Mouse (Mus musculus) hindbrain, embryonic 10.5 days (tissue): Measurements from ENCODE around the gene Nudt7. TPM values are rescaled to one million over a fixed set of nuclear protein-coding genes. Genes with fewer than 3 reads are reported as not detected.

Experiments used
- DNase-seq: peaks from one replicate; pipeline ENCODE4 v3.0.0-alpha.2; 2017; ENCODE audit warnings: low spot score
- H3K27ac ChIP-seq: fragments of 300-500 bp; sonication (generic); 2 replicates; pipeline ENCODE4 v1.5.1; 2016; ENCODE audit warnings: mild to moderate bottlenecking, moderate library complexity
- H3K27me3 ChIP-seq: fragments of 300-500 bp; sonication (generic); 2 replicates; pipeline ENCODE4 v1.6.1; 2016; ENCODE audit warnings: mild to moderate bottlenecking; ENCODE audit not compliant: poor library complexity, insufficient read depth, severe bottlenecking
- H3K36me3 ChIP-seq: fragments of 300-500 bp; sonication (generic); 2 replicates; pipeline ENCODE4 v1.6.1; 2016; ENCODE audit warnings: mild to moderate bottlenecking, moderate library complexity
- H3K4me1 ChIP-seq: fragments of 300-500 bp; sonication (generic); replicated peaks from 2 replicates; pipeline ENCODE4 v1.6.1; 2016; ENCODE audit warnings: mild to moderate bottlenecking
- H3K4me3 ChIP-seq: fragments of 300-500 bp; sonication (generic); 2 replicates; pipeline ENCODE4 v1.5.1; 2016; ENCODE audit warnings: mild to moderate bottlenecking, moderate library complexity
- H3K9me3 ChIP-seq: fragments of 300-500 bp; sonication (generic); 2 replicates; pipeline ENCODE4 v1.6.1; 2016; ENCODE audit warnings: mild to moderate bottlenecking, moderate library complexity
- WGBS: fragments of 180-500 bp; shearing (Covaris S2); methylation state at CpG from one replicate; pipeline ENCODE4 v1.1.7; 2016; 5-methylcytosine and 5-hydroxymethylcytosine counted together
- polyA plus RNA-seq: library from polyadenylated mRNA; unstranded; fragments of >200 nt; fragmentation: Nextera tagmentation; extraction: Ambion mirVana; gene quantifications from 2 replicates; pipeline ENCODE4 v1.2.1, GENCODE M21; 2016

The Nudt7 gene
- 10.2 and 13.2 TPM in 2 replicates for polyA plus RNA-seq

DNA sequence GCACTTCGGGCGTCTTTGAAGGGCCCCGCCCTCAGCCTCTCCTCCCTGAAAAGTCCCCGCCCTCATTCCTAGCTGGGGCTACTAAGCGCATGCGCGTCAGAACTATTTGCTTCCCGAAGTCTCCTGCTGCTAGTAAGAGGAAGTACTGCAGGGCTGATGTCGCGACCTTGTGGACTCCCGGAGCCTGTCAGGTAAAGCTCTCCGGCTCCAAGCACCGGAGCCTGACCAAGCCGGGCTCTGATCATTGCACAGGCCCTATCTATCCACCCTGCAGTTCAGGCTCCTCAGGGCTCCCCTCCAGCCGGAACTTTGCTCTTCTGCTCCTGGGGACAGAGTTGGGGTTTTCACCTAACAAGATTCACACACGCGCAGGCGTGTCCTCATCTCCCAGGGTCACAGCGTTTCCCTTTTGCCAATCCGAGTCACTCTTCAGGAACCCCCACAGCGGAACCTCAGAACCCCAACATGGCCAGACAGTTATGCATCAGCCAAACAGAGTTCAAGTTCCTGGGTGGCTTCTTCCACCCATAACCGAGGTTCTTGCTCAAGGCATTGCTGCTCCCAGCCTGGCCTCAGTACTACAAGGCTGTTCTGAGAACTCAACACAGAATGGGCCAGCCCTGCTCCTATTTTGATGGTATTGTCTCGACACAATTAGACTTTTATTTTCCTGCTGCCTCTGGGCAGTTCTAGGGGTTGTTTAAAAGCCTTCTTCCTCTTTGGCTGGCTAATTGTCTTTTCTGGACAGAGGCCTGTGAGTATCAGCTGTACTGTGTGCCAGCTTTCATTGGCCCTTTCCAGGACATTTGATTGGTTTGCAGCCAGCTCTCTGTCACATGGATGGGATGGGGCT lies at the start of gene Nudt7:
TSS of gene Nudt7 (plus strand) at position 48 of the 853 bp plus-strand sequence.
- 4% methylated on average over 23 of the region's 23 CpGs for WGBS
- H3K9me3 ChIP-seq: no peaks in the 10 kb centered on the region
- DNase-seq: peak; percentile 91
- H3K36me3 ChIP-seq: no peaks in the 10 kb centered on the region
- H3K27ac ChIP-seq: peak within 1 kb of the TSS; percentile 82
- H3K4me1 ChIP-seq: peaks cover 13% of the 10 kb centered on the region
- peak within 1 kb of the TSS; percentile 61 for H3K4me3 ChIP-seq
- no peaks in the 10 kb centered on the region for H3K27me3 ChIP-seq

DNA sequence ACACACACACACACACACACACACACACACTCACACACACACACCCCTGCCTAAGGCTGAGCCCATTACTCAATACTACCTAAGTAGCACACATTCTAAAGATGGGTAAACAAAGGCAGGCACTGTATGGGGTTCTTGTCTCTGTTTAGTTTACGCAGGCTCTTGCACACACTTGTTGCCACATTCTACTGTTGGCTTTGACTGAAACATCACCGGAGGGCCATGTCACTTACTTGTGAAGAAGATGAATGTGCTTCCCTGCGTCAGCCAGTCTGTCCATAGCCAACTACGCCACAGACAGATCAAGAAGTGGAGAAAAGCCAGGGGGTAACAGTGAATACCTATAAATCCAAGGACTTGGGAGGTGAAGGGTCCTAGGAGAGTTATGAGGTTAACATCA lies 45.4 kb upstream of the Nudt7 start:
- H3K27me3 ChIP-seq: no peaks in the 10 kb centered on the region
- no peaks in the 10 kb centered on the region for H3K9me3 ChIP-seq
- no peaks in the 10 kb centered on the region for H3K4me1 ChIP-seq
- 90% methylated on average over 4 of the region's 4 CpGs for WGBS
- H3K27ac ChIP-seq: no peak overlapping the region
- no peak overlapping the region for H3K4me3 ChIP-seq
- DNase-seq: no peak
- no peaks in the 10 kb centered on the region for H3K36me3 ChIP-seq

- H3K27ac ChIP-seq: no peak overlapping the region
- no peaks in the 10 kb centered on the region for H3K27me3 ChIP-seq
- WGBS: 86% methylated on average over 4 of the region's 4 CpGs
- DNase-seq: no peak
- no peaks in the 10 kb centered on the region for H3K36me3 ChIP-seq
- no peak overlapping the region for H3K4me3 ChIP-seq
- H3K9me3 ChIP-seq: no peaks in the 10 kb centered on the region
- H3K4me1 ChIP-seq: no peaks in the 10 kb centered on the region
Measured at GRCm38 (mm10) chr8:114090736-114091135, 42.6 kb upstream of the Nudt7 start.

- WGBS: 88% methylated on average over 3 of the region's 3 CpGs
Measured at GRCm38 (mm10) chr8:114093321-114093720, 40.0 kb upstream of the Nudt7 start.

GRCm38 (mm10) chr8:114094526-114094925 lies 38.8 kb upstream of the Nudt7 start:
- Histone ChIP-seq H3K36me3 (no peaks in the 10 kb centered on the region), H3K27me3 (no peaks in the 10 kb centered on the region), H3K4me3 (no peak overlapping the region), H3K27ac (no peak overlapping the region), H3K9me3 (no peaks in the 10 kb centered on the region), H3K4me1 (no peaks in the 10 kb centered on the region)
- 92% methylated on average over 4 of the region's 4 CpGs for WGBS
- no peak for DNase-seq

More at GRCm38 (mm10) chr8:114093321-114093720, 40.0 kb upstream of the Nudt7 start:
- H3K4me1 ChIP-seq: no peaks in the 10 kb centered on the region
- no peaks in the 10 kb centered on the region for H3K27me3 ChIP-seq
- DNase-seq: no peak
- no peaks in the 10 kb centered on the region for H3K36me3 ChIP-seq
- no peaks in the 10 kb centered on the region for H3K9me3 ChIP-seq
- no peak overlapping the region for H3K4me3 ChIP-seq
- no peak overlapping the region for H3K27ac ChIP-seq

GRCm38 (mm10) chr8:114100561-114101206 lies 32.7 kb upstream of the Nudt7 start:
- no peak for DNase-seq
- no peaks in the 10 kb centered on the region for H3K27me3 ChIP-seq
- 0 out of 2 replicates have a peak, but pooled peaks cover 5% of the 10 kb centered on the region for H3K4me1 ChIP-seq
- H3K36me3 ChIP-seq: no peaks in the 10 kb centered on the region
- 68% methylated on average over 14 of the region's 14 CpGs for WGBS
- H3K27ac ChIP-seq: no peak overlapping the region
- H3K4me3 ChIP-seq: no peak overlapping the region
- no peaks in the 10 kb centered on the region for H3K9me3 ChIP-seq

- WGBS: 84% methylated on average over 7 of the region's 7 CpGs
- no peak overlapping the region for H3K27ac ChIP-seq
- 0 out of 2 replicates have a peak, but pooled peaks cover 5% of the 10 kb centered on the region for H3K4me1 ChIP-seq
- no peaks in the 10 kb centered on the region for H3K9me3 ChIP-seq
- no peak overlapping the region for H3K4me3 ChIP-seq
- H3K27me3 ChIP-seq: no peaks in the 10 kb centered on the region
- no peak for DNase-seq
- H3K36me3 ChIP-seq: no peaks in the 10 kb centered on the region
Measured at GRCm38 (mm10) chr8:114103401-114103800, 30.0 kb upstream of the Nudt7 start.

DNA sequence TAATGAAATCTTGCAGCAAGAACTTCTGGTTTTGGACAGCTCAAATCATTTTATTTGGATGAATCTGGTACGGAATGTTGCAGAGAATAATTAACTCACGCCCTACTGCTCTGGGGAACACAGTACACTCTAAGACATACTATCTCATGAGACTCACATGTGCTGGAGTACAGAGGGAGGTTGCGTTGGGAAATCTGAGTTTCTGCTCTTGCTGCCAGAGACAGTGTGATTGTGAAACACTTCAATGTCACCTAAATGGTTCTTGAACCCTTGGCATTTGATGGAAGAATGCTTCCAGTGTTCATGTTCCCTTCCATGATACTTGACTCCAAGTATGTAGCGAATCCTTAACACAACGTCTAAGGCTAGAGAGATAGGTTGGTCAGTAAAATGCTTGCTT lies 27.4 kb upstream of the Nudt7 start:
- H3K27me3 ChIP-seq: no peaks in the 10 kb centered on the region
- no peak overlapping the region for H3K4me3 ChIP-seq
- H3K4me1 ChIP-seq: 0 out of 2 replicates have a peak, but pooled peaks cover 8% of the 10 kb centered on the region
- H3K9me3 ChIP-seq: no peaks in the 10 kb centered on the region
- no peak for DNase-seq
- no peak overlapping the region for H3K27ac ChIP-seq
- WGBS: 91% methylated on average over 5 of the region's 5 CpGs
- no peaks in the 10 kb centered on the region for H3K36me3 ChIP-seq

DNA sequence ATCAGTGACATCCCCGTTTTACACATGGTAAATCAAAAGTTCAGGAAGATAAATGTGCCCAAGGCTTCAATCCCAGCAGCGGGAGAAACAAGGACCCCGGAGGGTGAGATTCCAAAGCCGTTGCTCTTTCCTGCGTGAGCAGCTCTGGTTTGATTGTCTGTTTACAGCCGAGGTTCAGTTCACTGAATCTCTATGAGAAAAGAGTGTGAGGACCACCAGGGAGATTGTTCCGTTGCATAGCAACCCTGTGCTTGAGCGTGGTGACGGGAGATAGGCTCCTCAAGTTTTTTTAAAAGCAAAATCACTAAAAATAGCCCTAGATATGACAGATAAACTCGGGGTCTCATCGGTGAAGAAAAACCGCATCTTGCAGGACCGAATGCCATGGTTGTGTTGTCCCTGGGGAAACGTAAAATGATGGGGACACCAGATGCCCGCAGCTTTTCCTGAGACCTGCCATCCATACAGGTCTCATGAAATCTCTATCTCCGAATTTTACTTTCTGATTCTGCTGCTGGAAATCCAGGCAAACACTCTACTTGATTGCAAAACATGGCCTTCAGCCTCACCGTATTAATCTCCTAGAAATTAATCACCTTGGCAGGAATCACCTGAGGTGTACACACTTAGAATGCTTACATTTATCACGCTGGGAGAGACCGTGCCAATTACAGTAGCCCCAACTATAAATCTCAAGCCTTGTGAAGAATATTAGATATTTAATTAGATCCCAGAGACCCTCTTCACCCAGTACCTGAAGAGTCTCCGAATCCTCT lies 23.8 kb upstream of the Nudt7 start:
- WGBS: 73% methylated on average over 20 of the region's 20 CpGs
- Histone ChIP-seq H3K27ac (no peak overlapping the region), H3K27me3 (no peaks in the 10 kb centered on the region), H3K36me3 (no peaks in the 10 kb centered on the region), H3K9me3 (no peaks in the 10 kb centered on the region), H3K4me3 (no peak overlapping the region), H3K4me1 (0 out of 2 replicates have a peak, but pooled peaks cover 8% of the 10 kb centered on the region)
- no peak for DNase-seq

GRCm38 (mm10) chr8:114115076-114115475 lies 18.3 kb upstream of the Nudt7 start:
- Histone ChIP-seq H3K4me3 (no peak overlapping the region), H3K27ac (peak overlapping the region; percentile 74), H3K9me3 (0 out of 2 replicates have a peak, but pooled peaks cover 3% of the 10 kb centered on the region), H3K36me3 (no peaks in the 10 kb centered on the region), H3K27me3 (no peaks in the 10 kb centered on the region), H3K4me1 (peaks cover 21% of the 10 kb centered on the region)
- DNase-seq: no peak
- 25% methylated on average over 1 of the region's 1 CpGs for WGBS

DNA sequence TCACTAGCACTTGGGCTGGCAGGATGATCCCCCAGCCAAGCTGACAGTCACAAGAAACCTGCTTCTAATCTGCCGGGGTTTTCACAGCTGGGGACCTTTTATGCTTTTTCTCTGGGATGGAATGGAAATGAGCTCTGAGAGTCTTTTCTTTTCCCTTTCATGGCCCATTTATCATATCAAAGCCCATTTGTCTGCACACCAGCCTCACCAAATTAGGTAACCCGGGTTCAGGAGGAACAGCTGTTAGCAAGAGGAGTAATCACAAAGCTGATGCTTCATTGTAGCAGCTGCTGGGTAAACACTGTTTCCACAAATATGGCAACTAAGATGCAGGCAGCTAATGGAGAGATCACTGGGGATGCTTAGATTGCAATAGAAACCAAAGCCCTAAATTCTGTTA lies 17.3 kb upstream of the Nudt7 start:
- peak overlapping the region; percentile 78 for H3K27ac ChIP-seq
- no peak overlapping the region for H3K4me3 ChIP-seq

GRCm38 (mm10) chr8:114117439-114117838 lies 15.9 kb upstream of the Nudt7 start:
- 0 out of 2 replicates have a peak, but pooled peaks cover 3% of the 10 kb centered on the region for H3K9me3 ChIP-seq
- no peak overlapping the region for H3K27ac ChIP-seq
- H3K27me3 ChIP-seq: no peaks in the 10 kb centered on the region
- peaks cover 21% of the 10 kb centered on the region for H3K4me1 ChIP-seq
- no peak overlapping the region for H3K4me3 ChIP-seq
- no peaks in the 10 kb centered on the region for H3K36me3 ChIP-seq
- DNase-seq: no peak

More for the DNA sequence above, 17.3 kb upstream of the Nudt7 start:
- Histone ChIP-seq H3K9me3 (0 out of 2 replicates have a peak, but pooled peaks cover 3% of the 10 kb centered on the region), H3K36me3 (no peaks in the 10 kb centered on the region), H3K27me3 (no peaks in the 10 kb centered on the region), H3K4me1 (peaks cover 21% of the 10 kb centered on the region)
- DNase-seq: peak; percentile 51
- 5% methylated on average over 2 of the region's 2 CpGs for WGBS
